Comparison of ENCODE assay signal across 9 mouse cellular contexts in genomic region chr9:71897399-71897798, GRCm38 (mm10).
DNase-seq lines count a peak whose midpoint lies in the region; ATAC-seq and TF ChIP-seq lines count a peak whose summit lies in the region.
"Had no signal": no experiment of that assay in that cellular context is flagged by ENCODE, and none has a peak within 500 bp of the region (broad histone marks: within the 10 kb centered on the region; RNA-seq: fewer than 3 reads in every experiment).

No protein-coding gene starts in this region.

- H3K9ac ChIP-seq in lung, embryonic 15.5 days = no peak overlapping the region
- peak overlapping the region; percentile 20; the same call in 1 of the 2 replicates for H3K9ac ChIP-seq in hindbrain, embryonic 14.5 days
- no peak overlapping the region for H3K9ac ChIP-seq in midbrain, embryonic 14.5 days (replicated peaks; ENCODE audit: low read length)
- H3K9ac ChIP-seq: stomach, embryonic 15.5 days had no signal

- no peaks in the 10 kb centered on the region for H3K27me3 ChIP-seq in lung, embryonic 15.5 days
- H3K27me3 ChIP-seq in hindbrain, embryonic 14.5 days (ENCODE audit: control insufficient read depth, insufficient read depth, low read length) = no peaks in the 10 kb centered on the region
- no peaks in the 10 kb centered on the region for H3K27me3 ChIP-seq in midbrain, embryonic 14.5 days (ENCODE audit: control insufficient read depth, insufficient read depth, low read length)
- H3K27me3 ChIP-seq: stomach, embryonic 15.5 days had no signal

- no peak for TF ChIP-seq POLR2A in embryonic fibroblast, embryonic 13.5 days (IDR thresholded peaks at IDR 0.05; ENCODE audit: low read depth, low read length)
- no peak for TF ChIP-seq POLR2A in lung, adult 2 months (IDR thresholded peaks at IDR 0.05; ENCODE audit: borderline replicate concordance, extremely low read depth, low read depth, low read length)

- H3K4me1 ChIP-seq in lung, embryonic 15.5 days = peaks cover 23% of the 10 kb centered on the region
- peaks cover 7% of the 10 kb centered on the region for H3K4me1 ChIP-seq in embryonic fibroblast, embryonic 13.5 days (ENCODE audit: control insufficient read depth, insufficient read depth, low read length)
- peaks cover 39% of the 10 kb centered on the region for H3K4me1 ChIP-seq in hindbrain, embryonic 14.5 days (replicated peaks; ENCODE audit: control insufficient read depth, insufficient read depth, low read length)
- H3K4me1 ChIP-seq in midbrain, embryonic 14.5 days (ENCODE audit: control insufficient read depth, insufficient read depth, low read length) = peaks cover 43% of the 10 kb centered on the region
- H3K4me1 ChIP-seq in lung, adult 2 months (ENCODE audit: control insufficient read depth, insufficient read depth, low read length) = no peaks in the 10 kb centered on the region; the same call in 1 of the 2 replicates

- no peak for ATAC-seq in lung, embryonic 15.5 days (ENCODE audit: borderline replicate concordance, extremely low read depth, low FRiP score, low TSS enrichment)
- ATAC-seq in hindbrain, embryonic 14.5 days (ENCODE audit: low FRiP score) = peak; percentile 57; the same call in 1 of the 2 replicates
- ATAC-seq in midbrain, embryonic 14.5 days (ENCODE audit: low FRiP score, low TSS enrichment) = peak; percentile 47; the same call in 1 of the 2 replicates
- no peak for ATAC-seq in megakaryocyte, adult 5-6 weeks (ENCODE audit: poor library complexity, severe bottlenecking)

- no peak for TF ChIP-seq CTCF in embryonic fibroblast, embryonic 13.5 days (IDR thresholded peaks at IDR 0.05; ENCODE audit: borderline replicate concordance, insufficient read depth, low read length)
- TF ChIP-seq CTCF in lung, adult 2 months (IDR thresholded peaks at IDR 0.05; ENCODE audit: insufficient read depth, low read length) = no peak

- H3K4me2 ChIP-seq in lung, embryonic 15.5 days = no peak overlapping the region
- no peak overlapping the region for H3K4me2 ChIP-seq in hindbrain, embryonic 14.5 days (replicated peaks)
- H3K4me2 ChIP-seq in midbrain, embryonic 14.5 days (ENCODE audit: low read length) = no peak overlapping the region
- H3K4me2 ChIP-seq: stomach, embryonic 15.5 days had no signal

- DNase-seq in lung, adult 18-20 months = no peak
- no peak for DNase-seq in hindbrain, embryonic 14.5 days (ENCODE audit: low spot score)
- peak; percentile 77 for DNase-seq in midbrain, embryonic 14.5 days
- no peak for DNase-seq in spleen, adult 12 weeks (ENCODE audit: low spot score)
- no peak for DNase-seq in lung, adult 2 months

- H3K4me3 ChIP-seq in lung, embryonic 15.5 days = no peak overlapping the region
- no peak overlapping the region for H3K4me3 ChIP-seq in embryonic fibroblast, embryonic 13.5 days (ENCODE audit: insufficient read depth, low read length)
- H3K4me3 ChIP-seq in hindbrain, embryonic 14.5 days (replicated peaks; ENCODE audit: low read length) = no peak overlapping the region
- H3K4me3 ChIP-seq in midbrain, embryonic 14.5 days (replicated peaks; ENCODE audit: low read depth, low read length) = no peak overlapping the region
- no peak overlapping the region for H3K4me3 ChIP-seq in lung, adult 2 months (replicated peaks; ENCODE audit: extremely low read depth, low read depth, low read length)
- H3K4me3 ChIP-seq: stomach, embryonic 15.5 days had no signal

- no peaks in the 10 kb centered on the region for H3K9me3 ChIP-seq in lung, embryonic 15.5 days
- no peaks in the 10 kb centered on the region for H3K9me3 ChIP-seq in hindbrain, embryonic 14.5 days (ENCODE audit: control insufficient read depth, low read length)
- H3K9me3 ChIP-seq in midbrain, embryonic 14.5 days (ENCODE audit: control insufficient read depth, low read length) = no peaks in the 10 kb centered on the region
- H3K9me3 ChIP-seq: stomach, embryonic 15.5 days had no signal

- peak overlapping the region; percentile 64 for H3K27ac ChIP-seq in lung, embryonic 15.5 days
- H3K27ac ChIP-seq in embryonic fibroblast, embryonic 13.5 days (ENCODE audit: insufficient read depth, low read length) = peak overlapping the region; percentile 23
- peak overlapping the region; percentile 78 for H3K27ac ChIP-seq in hindbrain, embryonic 14.5 days
- peak overlapping the region; percentile 75 for H3K27ac ChIP-seq in midbrain, embryonic 14.5 days (replicated peaks; ENCODE audit: low read depth, low read length)
- H3K27ac ChIP-seq: stomach, embryonic 15.5 days had no signal

- no peaks in the 10 kb centered on the region for H3K36me3 ChIP-seq in lung, embryonic 15.5 days
- no peaks in the 10 kb centered on the region for H3K36me3 ChIP-seq in hindbrain, embryonic 14.5 days (replicated peaks; ENCODE audit: control insufficient read depth, insufficient read depth)
- peaks cover under 1% of the 10 kb centered on the region; the same call in 1 of the 2 replicates for H3K36me3 ChIP-seq in midbrain, embryonic 14.5 days (ENCODE audit: control insufficient read depth, insufficient read depth, low read length)
- H3K36me3 ChIP-seq: stomach, embryonic 15.5 days had no signal

- 39% methylated on average over 1 of the region's 1 CpGs for WGBS in lung, embryonic 15.5 days
- 7% methylated on average over 1 of the region's 1 CpGs for WGBS in hindbrain, embryonic 14.5 days
- 0% methylated on average over 1 of the region's 1 CpGs for WGBS in midbrain, embryonic 14.5 days
- 69% methylated on average over 1 of the region's 1 CpGs for WGBS in lung, adult 2 months

Comparison
In these comparisons a context has a peak if more than half of its experiments do, and no peak if none do; other contexts are left out.
1. ATAC-seq: peak in hindbrain, embryonic 14.5 days (single experiment) and midbrain, embryonic 14.5 days (single experiment); none in lung, embryonic 15.5 days (single experiment) and megakaryocyte, adult 5-6 weeks (single experiment).
2. H3K27ac ChIP-seq: peak in every context shown above with its lines; median percentile 78 in hindbrain, embryonic 14.5 days; 75 in midbrain, embryonic 14.5 days; 64 in lung, embryonic 15.5 days; 23 in embryonic fibroblast, embryonic 13.5 days.